Mouse (Mus musculus) adrenal gland, adult 18-20 months (tissue): Measurements from ENCODE around the gene Apol9a. TPM values are rescaled to one million over a fixed set of nuclear protein-coding genes. Genes with fewer than 3 reads are reported as not detected.

Source experiments
- total RNA-seq, 2 experiments: library from RNA; stranded (reverse); gene quantifications; 1 replicate in 1 of 2; 2 replicates in 1 of 2; pipeline ENCODE4 v1.2.3; 2021

The Apol9a gene
- total RNA-seq, 2 experiments from 2014 or later: 0.70 to 2.2 TPM

Other genes starting within 250 kb of the Apol9a start
- 10 to 100 TPM; 41.0 to 48.5 TPM for gene Rbfox2, start 104.1 kb downstream of the Apol9a start, total RNA-seq
- gene Apol7a, start 12.0 kb downstream of the Apol9a start, total RNA-seq: under 1 TPM in 1 of 2 experiments, not detected in 1; 0.22 TPM
- not detected for gene Apol7b, start 36.4 kb upstream of the Apol9a start, total RNA-seq
- not detected for gene Apol10a, start 65.9 kb upstream of the Apol9a start, total RNA-seq
- under 1 TPM; 0.16 to 0.17 TPM for gene Apol11a, start 97.1 kb upstream of the Apol9a start, total RNA-seq
- gene Apol7c, start 122.2 kb upstream of the Apol9a start, total RNA-seq: not detected
- not detected for gene 1700025B11Rik, start 150.8 kb upstream of the Apol9a start, total RNA-seq
- under 1 TPM; 0.20 to 0.96 TPM for gene Apol10b, start 185.0 kb upstream of the Apol9a start, total RNA-seq
- gene Gm36245, start 188.1 kb upstream of the Apol9a start, total RNA-seq: not detected
- gene Apol11b, start 232.2 kb upstream of the Apol9a start, total RNA-seq: 1 to 10 TPM in 1 of 2 experiments, under 1 TPM in 1; 0.76 to 1.1 TPM